Mouse (Mus musculus) lung, embryonic 14.5 days (tissue): ENCODE data around the gene Postn. TPM values are rescaled to one million over a fixed set of nuclear protein-coding genes. Genes with fewer than 3 reads are reported as not detected.

Experiments
- ATAC-seq: fragments of 200-750 bp; cut with Nextera tagmentation; 2 replicates; pipeline ENCODE4 v1.8.0; 2017; ENCODE audit warnings: mild to moderate bottlenecking, moderate TSS enrichment, moderate library complexity; ENCODE audit not compliant: insufficient read depth
- DNase-seq: peaks from one replicate; pipeline ENCODE4 v3.0.0-alpha.2; 2015
- H3K27ac ChIP-seq: fragments of 300-500 bp; sonication (generic); 2 replicates; pipeline ENCODE4 v1.5.1; 2014; ENCODE audit warnings: low read depth, mild to moderate bottlenecking, moderate library complexity
- H3K27me3 ChIP-seq: fragments of 300-500 bp; sonication (generic); 2 replicates; pipeline ENCODE4 v1.6.1; 2014; ENCODE audit warnings: low read length, control low read depth; ENCODE audit not compliant: insufficient read depth
- H3K36me3 ChIP-seq: fragments of 300-500 bp; sonication (generic); 2 replicates; pipeline ENCODE4 v1.6.1; 2014; ENCODE audit warnings: control low read depth; ENCODE audit not compliant: insufficient read depth
- H3K4me1 ChIP-seq: fragments of 300-500 bp; sonication (generic); 2 replicates; pipeline ENCODE4 v1.6.1; 2014; ENCODE audit warnings: antibody characterized with exemption, control low read depth; ENCODE audit not compliant: insufficient read depth
- H3K4me2 ChIP-seq: fragments of 300-500 bp; sonication (generic); 2 replicates; pipeline ENCODE4 v1.6.1; 2014; ENCODE audit warnings: mild to moderate bottlenecking
- H3K4me3 ChIP-seq: fragments of 300-500 bp; sonication (generic); 2 replicates; pipeline ENCODE4 v1.5.1; 2014; ENCODE audit warnings: low read depth, low read length
- H3K9ac ChIP-seq: fragments of 300-500 bp; sonication (generic); 2 replicates; pipeline ENCODE4 v1.6.1; 2014
- H3K9me3 ChIP-seq: fragments of 300-500 bp; sonication (generic); 2 replicates; pipeline ENCODE4 v1.6.1; 2016; ENCODE audit warnings: low read depth, low read length, control low read depth
- CTCF ChIP-seq: IDR thresholded peaks from 2 replicates; pipeline ENCODE4 v1.5.1; 2016; ENCODE audit warnings: antibody characterized with exemption, low read depth
- WGBS: fragments of 180-500 bp; shearing (Covaris S2); extraction: QIAGEN DNeasy Blood & Tissue Kit; methylation state at CpG from one replicate; pipeline ENCODE4 v1.1.7; 2014; 5-methylcytosine and 5-hydroxymethylcytosine counted together
- polyA plus RNA-seq: library from polyadenylated mRNA; unstranded; fragments of >200 nt; fragmentation: Nextera tagmentation; extraction: Ambion mirVana; gene quantifications from 2 replicates; pipeline ENCODE4 v1.2.1, GENCODE M21; 2014

The Postn gene
- polyA plus RNA-seq, 1 experiment from 2014 or later, result 53.5 TPM

GRCm38 (mm10) chr3:54432605-54433004 lies 71.7 kb downstream of the Postn start:
- Histone ChIP-seq H3K27me3 (no peaks in the 10 kb centered on the region), H3K9ac (no peak overlapping the region), H3K9me3 (no peaks in the 10 kb centered on the region), H3K36me3 (no peaks in the 10 kb centered on the region), H3K4me2 (no peak overlapping the region), H3K4me3 (no peak overlapping the region), H3K27ac (no peak overlapping the region), H3K4me1 (no peaks in the 10 kb centered on the region)
- 71% methylated on average over 4 of the region's 4 CpGs for WGBS
- DNase-seq (no peak), ATAC-seq (no peak)
- no peak for TF ChIP-seq CTCF

DNA sequence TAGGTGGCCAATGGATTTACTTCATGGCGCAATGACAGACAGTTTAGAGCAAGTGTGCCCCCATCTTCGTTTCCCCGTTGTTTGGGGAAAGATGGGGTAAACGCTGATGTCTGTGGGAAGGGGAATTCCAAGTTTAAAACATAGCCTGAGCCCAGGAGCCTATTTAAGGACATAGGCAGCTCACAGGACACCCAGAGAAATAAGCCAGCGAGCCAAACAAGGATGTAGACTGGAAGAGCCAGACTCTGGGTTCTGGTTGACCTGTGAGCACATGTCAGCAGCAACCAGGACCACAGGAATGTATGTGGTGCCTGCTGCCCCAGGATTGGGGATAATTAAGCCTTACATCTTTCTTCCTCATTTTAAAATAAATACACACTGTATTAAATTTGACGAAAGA lies 73.7 kb downstream of the Postn start:
- H3K4me1 ChIP-seq, result no peaks in the 10 kb centered on the region
- H3K4me2 ChIP-seq, result no peak overlapping the region
- no peaks in the 10 kb centered on the region for H3K36me3 ChIP-seq
- H3K4me3 ChIP-seq, result no peak overlapping the region
- H3K27me3 ChIP-seq, result no peaks in the 10 kb centered on the region
- TF ChIP-seq CTCF, result no peak
- DNase-seq, result no peak
- 80% methylated on average over 6 of the region's 6 CpGs for WGBS
- no peak overlapping the region for H3K27ac ChIP-seq
- ATAC-seq, result no peak
- H3K9ac ChIP-seq, result no peak overlapping the region
- H3K9me3 ChIP-seq, result no peaks in the 10 kb centered on the region

DNA sequence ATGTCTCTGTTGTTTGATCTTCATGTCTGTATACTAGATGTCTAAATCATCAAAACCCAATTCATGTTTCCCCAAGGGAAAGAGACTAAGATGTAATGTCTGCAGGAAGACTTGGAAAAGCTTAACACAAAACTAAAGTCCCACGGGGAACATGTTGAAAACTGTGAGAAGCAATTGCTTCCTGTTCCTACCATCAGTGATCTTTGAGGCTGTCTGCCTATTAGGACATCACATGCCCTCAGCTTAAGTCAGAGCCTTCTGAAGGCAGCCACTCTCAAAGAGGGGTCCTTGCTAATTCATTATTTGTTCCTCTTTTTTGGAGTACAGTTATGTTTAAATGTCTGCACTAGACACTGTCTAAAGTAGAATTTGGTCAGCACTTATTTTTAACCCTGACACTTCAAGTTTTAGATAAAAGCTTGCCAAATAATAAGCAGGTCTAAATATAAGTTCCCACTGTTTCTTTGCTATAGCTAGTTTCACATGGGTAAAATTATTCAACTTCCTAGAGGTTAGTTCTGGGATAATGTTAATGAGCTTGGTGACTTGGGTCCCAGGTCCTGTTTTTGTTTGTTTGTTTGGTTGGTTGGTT lies 75.6 kb downstream of the Postn start:
- no peaks in the 10 kb centered on the region for H3K9me3 ChIP-seq
- no peak overlapping the region for H3K27ac ChIP-seq
- no peaks in the 10 kb centered on the region for H3K36me3 ChIP-seq
- H3K4me1 ChIP-seq, result no peaks in the 10 kb centered on the region
- no peak for TF ChIP-seq CTCF
- no peaks in the 10 kb centered on the region for H3K27me3 ChIP-seq
- ATAC-seq, result no peak; the same call in 1 of the 2 replicates
- no peak overlapping the region for H3K4me2 ChIP-seq
- H3K4me3 ChIP-seq, result no peak overlapping the region
- peak; percentile 61 for DNase-seq
- 42% methylated on average over 1 of the region's 1 CpGs for WGBS
- H3K9ac ChIP-seq, result no peak overlapping the region

Other genes starting within 250 kb of the Postn start
- gene Trpc4, start 205.1 kb upstream of the Postn start, polyA plus RNA-seq, result 0.05 and 0.35 TPM in 2 replicates